Mouse (Mus musculus) liver, embryonic 16.5 days (tissue): ENCODE measurements around the gene Mrps6. TPM values are rescaled to one million over a fixed set of nuclear protein-coding genes. Genes with fewer than 3 reads are reported as not detected.
A peak's percentile ranks its signal among the peaks of the same experiment; 100 is the strongest.

Experiments
- ATAC-seq: fragments of 200-750 bp; cut with Nextera tagmentation; 2 replicates; pipeline ENCODE4 v1.8.0; 2017; ENCODE audit warnings: low read depth, mild to moderate bottlenecking, moderate number of reproducible peaks, moderate library complexity
- H3K27ac ChIP-seq: fragments of 300-500 bp; sonication (generic); 2 replicates; pipeline ENCODE4 v1.5.1; 2014; ENCODE audit warnings: mild to moderate bottlenecking, low read length
- H3K27me3 ChIP-seq: fragments of 300-500 bp; sonication (generic); 2 replicates; pipeline ENCODE4 v1.6.1; 2014; ENCODE audit warnings: low read depth, low read length, mixed read lengths; ENCODE audit not compliant: control insufficient read depth, insufficient read depth
- H3K36me3 ChIP-seq: fragments of 300-500 bp; sonication (generic); 2 replicates; pipeline ENCODE4 v1.6.1; 2014; ENCODE audit warnings: mild to moderate bottlenecking; ENCODE audit not compliant: control insufficient read depth, insufficient read depth
- H3K4me1 ChIP-seq: fragments of 300-500 bp; sonication (generic); 2 replicates; pipeline ENCODE4 v1.6.1; 2014; ENCODE audit warnings: low read depth, low read length, mixed read lengths; ENCODE audit not compliant: control insufficient read depth
- H3K4me2 ChIP-seq: fragments of 300-500 bp; sonication (generic); 2 replicates; pipeline ENCODE4 v1.6.1; 2014; ENCODE audit warnings: low read depth, low read length, mixed read lengths
- H3K4me3 ChIP-seq: fragments of 300-500 bp; sonication (generic); 2 replicates; pipeline ENCODE4 v1.5.1; 2014; ENCODE audit warnings: low read depth, mild to moderate bottlenecking, low read length
- H3K9ac ChIP-seq: fragments of 300-500 bp; sonication (generic); 2 replicates; pipeline ENCODE4 v1.6.1; 2014; ENCODE audit warnings: low read depth, low read length
- H3K9me3 ChIP-seq: fragments of 300-500 bp; sonication (generic); replicated peaks from 2 replicates; pipeline ENCODE4 v1.6.1; 2016; ENCODE audit warnings: low read length; ENCODE audit not compliant: control insufficient read depth
- WGBS: fragments of 180-500 bp; shearing (Covaris S2); extraction: QIAGEN DNeasy Blood & Tissue Kit; methylation state at CpG from one replicate; pipeline ENCODE4 v1.1.7; 2014; ENCODE audit not compliant: insufficient replicate concordance; 5-methylcytosine and 5-hydroxymethylcytosine counted together
- polyA plus RNA-seq: library from polyadenylated mRNA; unstranded; fragments of >200 nt; fragmentation: Nextera tagmentation; extraction: Ambion mirVana; gene quantifications from 2 replicates; pipeline ENCODE4 v1.2.1, GENCODE M21; 2015

The Mrps6 gene
- polyA plus RNA-seq, 1 experiment from 2014 or later = 26.7 TPM

- Histone ChIP-seq H3K9ac (no peak overlapping the region), H3K27me3 (no peaks in the 10 kb centered on the region), H3K27ac (no peak overlapping the region), H3K4me1 (no peaks in the 10 kb centered on the region), H3K36me3 (no peaks in the 10 kb centered on the region), H3K4me2 (no peak overlapping the region), H3K9me3 (no peaks in the 10 kb centered on the region), H3K4me3 (no peak overlapping the region)
- 51% methylated on average over 3 of the region's 3 CpGs for WGBS
- ATAC-seq = no peak
These were observed 47.6 kb downstream of the Mrps6 start for GRCm38 (mm10) chr16:92105631-92106030.

GRCm38 (mm10) chr16:92107346-92107745 lies 49.3 kb downstream of the Mrps6 start:
- no peak overlapping the region for H3K4me2 ChIP-seq
- H3K27me3 ChIP-seq = no peaks in the 10 kb centered on the region
- H3K9ac ChIP-seq = no peak overlapping the region
- no peaks in the 10 kb centered on the region for H3K9me3 ChIP-seq
- no peak overlapping the region for H3K27ac ChIP-seq
- no peak for ATAC-seq
- H3K4me1 ChIP-seq = no peaks in the 10 kb centered on the region
- H3K4me3 ChIP-seq = no peak overlapping the region
- WGBS = 72% methylated on average over 5 of the region's 5 CpGs
- H3K36me3 ChIP-seq = no peaks in the 10 kb centered on the region

DNA sequence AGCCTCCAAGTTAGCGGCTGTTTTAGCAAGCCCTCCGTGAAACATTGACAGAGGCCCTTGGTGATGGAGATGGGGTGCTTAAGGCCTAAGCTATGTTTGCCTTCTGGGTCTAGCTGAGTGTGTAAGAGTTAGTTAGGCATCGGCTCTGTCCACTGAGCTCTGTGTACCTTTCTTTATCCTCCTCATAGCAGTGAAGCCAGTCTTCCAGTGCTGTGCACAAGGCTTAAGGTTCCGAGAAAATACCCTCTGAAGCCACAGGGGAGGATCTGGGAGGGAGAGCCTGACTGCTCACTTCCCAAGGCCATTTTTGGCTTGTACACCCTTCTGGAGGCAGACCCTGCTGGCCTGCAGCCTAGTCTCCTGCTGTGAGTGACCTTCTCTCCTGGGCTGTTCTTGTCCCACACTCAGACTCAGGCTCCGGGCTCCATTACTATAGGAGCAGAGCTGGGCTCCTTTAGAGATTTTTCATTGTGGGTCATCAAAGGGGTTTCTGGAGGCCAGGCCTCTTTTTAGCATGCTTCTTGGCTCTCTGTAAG lies 56.7 kb downstream of the Mrps6 start:
- Histone ChIP-seq H3K4me1 (no peaks in the 10 kb centered on the region), H3K9me3 (no peaks in the 10 kb centered on the region), H3K4me2 (no peak overlapping the region), H3K4me3 (no peak overlapping the region), H3K27ac (no peak overlapping the region), H3K9ac (no peak overlapping the region), H3K36me3 (no peaks in the 10 kb centered on the region), H3K27me3 (no peaks in the 10 kb centered on the region)
- 69% methylated on average over 5 of the region's 5 CpGs for WGBS
- ATAC-seq = no peak

DNA sequence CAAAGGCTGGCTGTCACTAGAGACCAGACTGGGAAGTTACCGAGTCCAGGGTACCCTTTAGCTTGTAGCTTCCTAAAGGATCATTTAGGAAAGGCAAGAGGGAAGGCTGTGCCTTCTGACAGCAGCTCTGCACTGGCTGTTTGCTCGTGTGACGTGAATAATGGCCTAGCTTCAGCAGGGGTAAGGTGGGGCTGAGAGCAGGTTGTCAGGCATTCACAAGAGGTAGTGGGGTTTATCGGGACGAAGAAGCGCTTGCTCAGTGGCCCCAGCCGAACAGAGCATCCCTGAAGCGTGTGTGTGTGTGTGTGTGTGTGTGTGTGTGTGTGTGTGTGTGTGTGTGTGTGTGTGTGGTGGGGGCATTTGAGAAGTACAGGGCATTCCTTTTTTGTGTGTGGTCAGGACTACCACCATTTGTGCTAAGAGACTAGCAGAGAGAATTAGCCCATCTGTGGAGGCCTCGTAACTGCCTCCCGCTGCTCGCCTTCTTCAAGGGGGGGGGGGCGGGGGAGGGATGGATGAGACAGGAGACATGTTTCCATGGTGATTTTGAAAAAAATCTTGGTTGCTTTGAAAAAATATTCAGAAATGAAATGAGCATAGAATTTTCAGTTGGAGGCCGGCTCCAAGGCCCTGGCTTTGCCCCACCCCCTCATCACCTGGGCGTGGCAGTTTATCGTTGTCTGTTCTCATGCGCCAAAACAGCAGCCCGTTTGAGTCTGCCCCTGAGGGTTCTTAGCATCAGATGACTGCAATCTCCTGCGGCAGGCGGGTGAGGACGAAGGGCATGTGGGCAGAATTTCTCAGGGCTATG lies 57.7 kb downstream of the Mrps6 start:
- Histone ChIP-seq H3K4me1 (no peaks in the 10 kb centered on the region), H3K4me3 (no peak overlapping the region), H3K9me3 (no peaks in the 10 kb centered on the region), H3K36me3 (no peaks in the 10 kb centered on the region), H3K27me3 (no peaks in the 10 kb centered on the region), H3K9ac (no peak overlapping the region), H3K27ac (no peak overlapping the region), H3K4me2 (0 out of 2 replicates have a peak overlapping the region, but pooled peaks have one; percentile 4)
- WGBS = 41% methylated on average over 20 of the region's 20 CpGs
- ATAC-seq = no peak

DNA sequence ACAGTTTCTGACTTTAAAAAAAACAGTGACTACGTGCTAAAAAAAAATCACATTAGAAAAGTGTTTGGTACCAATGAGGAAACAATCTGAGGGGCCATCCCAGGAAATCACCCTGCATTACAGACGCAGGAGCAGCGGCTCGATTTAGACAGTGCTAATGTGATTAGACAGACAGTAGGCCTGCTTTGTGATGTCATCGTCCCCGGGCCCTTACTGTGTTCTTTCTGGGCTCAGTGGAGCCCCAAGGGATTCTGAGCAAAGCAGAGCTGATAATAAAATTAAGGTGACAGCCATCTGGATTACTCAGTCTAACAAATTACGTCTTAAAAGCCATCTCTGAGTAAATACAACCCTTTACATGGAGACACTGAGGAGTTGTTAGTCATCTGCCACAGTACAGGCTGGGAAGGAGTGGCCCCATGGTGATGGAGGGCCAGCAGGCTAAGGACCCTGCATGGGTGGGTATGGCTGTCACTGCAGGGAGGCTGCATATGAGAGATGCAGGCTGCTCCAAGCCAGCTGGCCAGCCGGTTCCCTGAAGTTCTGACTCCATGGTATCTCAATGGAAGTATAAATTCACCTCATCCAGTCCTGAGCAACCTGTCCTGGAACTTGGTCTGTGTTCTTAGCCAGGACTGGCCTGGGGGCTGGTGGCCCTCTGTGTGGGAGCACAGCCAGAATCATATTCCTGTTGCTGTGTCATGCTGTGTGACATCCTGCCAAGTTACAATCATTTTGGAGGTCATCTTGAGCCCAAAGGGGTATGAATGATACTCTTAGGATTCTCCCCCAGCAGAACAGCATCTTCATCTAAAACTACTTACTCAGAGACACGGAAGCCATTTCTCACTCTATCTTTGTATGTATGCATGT lies 59.5 kb downstream of the Mrps6 start:
- Histone ChIP-seq H3K4me2 (no peak overlapping the region), H3K4me3 (no peak overlapping the region), H3K9me3 (no peaks in the 10 kb centered on the region), H3K4me1 (no peaks in the 10 kb centered on the region), H3K36me3 (no peaks in the 10 kb centered on the region), H3K27me3 (no peaks in the 10 kb centered on the region), H3K27ac (no peak overlapping the region), H3K9ac (no peak overlapping the region)
- ATAC-seq = no peak
- 72% methylated on average over 9 of the region's 9 CpGs for WGBS

DNA sequence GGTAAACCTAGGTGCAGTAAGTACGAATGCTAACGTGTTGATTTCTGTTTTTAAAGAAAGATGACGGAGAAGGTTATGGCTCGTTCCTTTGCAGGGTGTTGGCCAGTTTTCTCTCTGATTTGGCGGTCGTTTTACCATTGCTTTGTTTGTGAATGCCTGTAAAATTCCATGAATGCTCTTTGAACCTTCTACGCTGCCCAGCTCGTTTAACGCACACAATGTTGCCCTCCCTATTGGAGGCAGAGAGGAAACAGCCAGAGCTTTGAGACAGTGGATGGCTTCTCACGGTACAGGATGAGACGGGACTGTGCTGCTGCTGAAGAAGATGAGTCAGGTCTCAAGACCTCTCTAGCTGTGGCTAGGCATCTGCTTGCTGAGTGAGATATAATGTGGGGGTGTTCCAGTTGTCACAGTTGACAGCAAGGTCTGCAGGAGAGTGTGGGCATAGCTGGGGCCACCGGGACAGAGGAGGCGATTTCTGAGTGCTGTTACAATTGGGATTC lies 61.0 kb downstream of the Mrps6 start:
- H3K4me2 ChIP-seq = no peak overlapping the region
- ATAC-seq = no peak
- H3K27ac ChIP-seq = no peak overlapping the region
- no peak overlapping the region for H3K9ac ChIP-seq
- H3K36me3 ChIP-seq = no peaks in the 10 kb centered on the region
- no peaks in the 10 kb centered on the region for H3K4me1 ChIP-seq
- no peak overlapping the region for H3K4me3 ChIP-seq
- H3K27me3 ChIP-seq = no peaks in the 10 kb centered on the region
- WGBS = 65% methylated on average over 13 of the region's 13 CpGs
- H3K9me3 ChIP-seq = no peaks in the 10 kb centered on the region

DNA sequence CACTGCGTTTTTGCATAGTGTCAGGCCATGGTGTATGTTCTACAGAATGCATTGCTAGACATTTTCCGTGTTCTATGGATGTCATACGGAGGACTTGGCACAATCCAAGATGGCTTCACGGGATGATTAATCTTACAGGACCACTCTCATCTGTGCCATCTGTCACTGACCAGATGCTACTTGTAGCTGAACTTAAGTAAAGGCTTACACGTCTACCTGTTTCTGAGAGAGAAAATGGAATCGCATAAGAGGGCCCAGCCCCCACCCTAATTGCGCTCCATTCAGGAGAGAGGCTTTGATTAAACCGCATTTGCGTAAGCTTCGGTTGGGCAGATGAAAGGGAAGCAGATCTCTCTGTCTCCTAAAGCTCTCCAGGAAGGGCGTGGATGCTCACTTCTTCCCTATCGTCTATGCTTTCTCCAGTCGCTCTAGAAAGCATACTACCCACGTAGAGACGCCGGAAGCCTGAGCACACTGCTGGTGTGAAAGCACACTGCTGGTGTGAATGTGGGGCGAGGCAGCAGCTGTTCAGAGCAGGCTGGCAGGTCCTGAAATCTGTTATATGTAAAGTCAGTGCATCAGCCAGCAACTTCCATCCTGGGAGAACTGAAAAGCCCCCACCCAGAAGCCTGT lies 62.9 kb downstream of the Mrps6 start:
- Histone ChIP-seq H3K9me3 (peaks cover 2% of the 10 kb centered on the region; the same call in 1 of the 2 replicates), H3K27me3 (no peaks in the 10 kb centered on the region), H3K27ac (no peak overlapping the region), H3K4me1 (no peaks in the 10 kb centered on the region), H3K4me3 (no peak overlapping the region), H3K36me3 (no peaks in the 10 kb centered on the region), H3K9ac (no peak overlapping the region), H3K4me2 (no peak overlapping the region)
- WGBS = 68% methylated on average over 17 of the region's 17 CpGs
- ATAC-seq = no peak

GRCm38 (mm10) chr16:92127226-92127625 lies 69.2 kb downstream of the Mrps6 start:
- ATAC-seq = no peak
- Histone ChIP-seq H3K36me3 (no peaks in the 10 kb centered on the region), H3K9me3 (peaks cover 2% of the 10 kb centered on the region; the same call in 1 of the 2 replicates), H3K4me2 (no peak overlapping the region), H3K9ac (no peak overlapping the region), H3K27me3 (no peaks in the 10 kb centered on the region), H3K4me1 (no peaks in the 10 kb centered on the region), H3K27ac (no peak overlapping the region), H3K4me3 (no peak overlapping the region)
- WGBS = 39% methylated on average over 4 of the region's 4 CpGs
